Mouse (Mus musculus): Measurements from ENCODE around the gene Rpl36a. TPM values are rescaled to one million over a fixed set of nuclear protein-coding genes. Genes with fewer than 3 reads are reported as not detected.

Rpl36a gene
- polyA plus RNA-seq, 1 experiment from 2014 or later = 263 TPM

GRCm38 (mm10) chrX:134632710-134633109, 47.3 kb downstream of the Rpl36a start:
- Histone ChIP-seq H3K36me3 (no peaks in the 10 kb centered on the region), H3K9ac (no peak overlapping the region), H3K27ac (no peak overlapping the region), H3K4me3 (no peak overlapping the region), H3K4me2 (no peak overlapping the region), H3K4me1 (replicated peaks) (no peaks in the 10 kb centered on the region), H3K9me3 (replicated peaks) (no peaks in the 10 kb centered on the region), H3K27me3 (no peaks in the 10 kb centered on the region)
- 74% methylated on average over 5 of the region's 5 CpGs for WGBS
- no peak for ATAC-seq (replicated peaks; ENCODE audit: insufficient number of reproducible peaks, insufficient read depth, low FRiP score, low read depth)

DNA sequence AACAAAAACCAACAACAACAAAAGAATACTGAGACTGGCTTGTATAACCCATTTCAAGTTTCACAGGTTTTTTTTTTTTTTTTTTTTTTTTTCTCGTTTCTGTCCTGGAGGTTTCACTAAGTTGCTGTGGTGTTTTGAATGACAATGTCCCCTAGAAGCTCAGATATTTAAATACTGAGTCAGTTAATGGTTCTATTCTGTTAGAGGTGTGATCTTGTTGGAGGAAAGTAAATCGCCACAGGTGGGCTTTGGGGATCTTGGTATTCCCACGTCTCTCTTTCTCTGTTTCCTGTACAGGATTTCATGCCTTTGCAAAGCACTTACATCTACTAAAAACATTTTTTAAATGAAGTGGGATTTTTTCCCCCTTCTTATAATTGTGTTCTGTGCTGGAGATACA, 49.7 kb downstream of the Rpl36a start:
- Histone ChIP-seq H3K27me3 (no peaks in the 10 kb centered on the region), H3K36me3 (no peaks in the 10 kb centered on the region), H3K4me2 (no peak overlapping the region), H3K9ac (no peak overlapping the region), H3K9me3 (replicated peaks) (no peaks in the 10 kb centered on the region), H3K4me1 (replicated peaks) (no peaks in the 10 kb centered on the region), H3K4me3 (no peak overlapping the region), H3K27ac (no peak overlapping the region)
- 53% methylated on average over 3 of the region's 3 CpGs for WGBS
- no peak for ATAC-seq (replicated peaks; ENCODE audit: insufficient number of reproducible peaks, insufficient read depth, low FRiP score, low read depth)

GRCm38 (mm10) chrX:134635860-134636259, 50.4 kb downstream of the Rpl36a start:
- H3K9me3 ChIP-seq (replicated peaks) = no peaks in the 10 kb centered on the region
- H3K9ac ChIP-seq = no peak overlapping the region
- H3K4me2 ChIP-seq = no peak overlapping the region
- H3K27me3 ChIP-seq = no peaks in the 10 kb centered on the region
- H3K27ac ChIP-seq = no peak overlapping the region
- no peaks in the 10 kb centered on the region for H3K4me1 ChIP-seq (replicated peaks)
- 57% methylated on average over 3 of the region's 3 CpGs for WGBS
- H3K4me3 ChIP-seq = no peak overlapping the region
- no peaks in the 10 kb centered on the region for H3K36me3 ChIP-seq
- no peak for ATAC-seq (replicated peaks; ENCODE audit: insufficient number of reproducible peaks, insufficient read depth, low FRiP score, low read depth)

Other genes with a start within 250 kb of the Rpl36a start
- gene Drp2, start 181.1 kb upstream of the Rpl36a start, polyA plus RNA-seq (2015; fragmentation: Nextera tagmentation; extraction: Ambion mirVana) = 0.26 and 0.44 TPM in 2 replicates
- not detected in 2 replicates for gene Taf7l, start 109.2 kb upstream of the Rpl36a start, polyA plus RNA-seq (2015; fragmentation: Nextera tagmentation; extraction: Ambion mirVana)
- gene Timm8a1, start 43.8 kb upstream of the Rpl36a start, polyA plus RNA-seq (2015; fragmentation: Nextera tagmentation; extraction: Ambion mirVana) = 65.5 and 70.3 TPM in 2 replicates
- gene Btk, start 2.1 kb upstream of the Rpl36a start, polyA plus RNA-seq (2015; fragmentation: Nextera tagmentation; extraction: Ambion mirVana) = 0.74 and 2.1 TPM in 2 replicates
- gene Gla, start 15.5 kb downstream of the Rpl36a start, polyA plus RNA-seq (2015; fragmentation: Nextera tagmentation; extraction: Ambion mirVana) = 2.8 and 3.2 TPM in 2 replicates
- 112 and 114 TPM in 2 replicates for gene Hnrnph2, start 15.5 kb downstream of the Rpl36a start, polyA plus RNA-seq (2015; fragmentation: Nextera tagmentation; extraction: Ambion mirVana)
- gene Armcx4, start 100.9 kb downstream of the Rpl36a start, polyA plus RNA-seq (2015; fragmentation: Nextera tagmentation; extraction: Ambion mirVana) = 3.8 and 4.1 TPM in 2 replicates
- gene Armcx1, start 132.3 kb downstream of the Rpl36a start, polyA plus RNA-seq (2015; fragmentation: Nextera tagmentation; extraction: Ambion mirVana) = 40.5 and 43.2 TPM in 2 replicates
- gene Armcx6, start 165.8 kb downstream of the Rpl36a start, polyA plus RNA-seq (2015; fragmentation: Nextera tagmentation; extraction: Ambion mirVana) = 14.1 and 17.0 TPM in 2 replicates
- gene Armcx3, start 170.9 kb downstream of the Rpl36a start, polyA plus RNA-seq (2015; fragmentation: Nextera tagmentation; extraction: Ambion mirVana) = 80.8 and 81.1 TPM in 2 replicates
- 53.9 and 57.3 TPM in 2 replicates for gene Armcx2, start 223.6 kb downstream of the Rpl36a start, polyA plus RNA-seq (2015; fragmentation: Nextera tagmentation; extraction: Ambion mirVana)

All from heart, embryonic 15.5 days (tissue).